Mouse (Mus musculus): ENCODE results near the gene Ttyh2.

- TF ChIP-seq CTCF (IDR thresholded peaks at IDR 0.05; ENCODE audit: low read depth), result peak; percentile 97
- no peak for TF ChIP-seq EP300 (IDR thresholded peaks at IDR 0.05; ENCODE audit: low read depth)
Observed at GRCm38 (mm10) chr11:114745134-114745533, 69.9 kb downstream of the Ttyh2 start.

Data from heart, postnatal 0 days (tissue).